Mouse (Mus musculus): Measurements from ENCODE around the gene Gapdh.

GRCm38 (mm10) chr6:125149569-125149950, 16.7 kb downstream of the Gapdh start:
- no peak for TF ChIP-seq CTCF (IDR thresholded peaks at IDR 0.05; ENCODE audit: low read depth, low read length)
- TF ChIP-seq POLR2A (IDR thresholded peaks at IDR 0.05; ENCODE audit: extremely low read depth, insufficient read depth, low read length): no peak

All from liver, adult 2 months (tissue).